Mouse (Mus musculus) NIH3T3 (cell line): ENCODE measurements at regions not wholly inside any gene's neighbourhood (a gene's known extent, or its start where the extent isn't known, plus 50 kb on each side); places are given as distances from the start of the nearest gene placed in this dataset.
A peak's percentile ranks its signal among the peaks of the same experiment; 100 is the strongest.
"Not testable (repeated sequence)": the region's sequence is repeated elsewhere in the genome, so short reads cannot be mapped to it uniquely, and the experiment has no call there.

Experiments used
- DNase-seq: peaks from one replicate; pipeline ENCODE4 v3.0.0-alpha.2; 2012; ENCODE audit warnings: low read depth

- no peak for DNase-seq
Observed at GRCm38 (mm10) chr10:117567379-117568137, 61.7 kb upstream of the Cpm start.

- no peak for DNase-seq
Observed at GRCm38 (mm10) chr10:117566648-117567378, 62.5 kb upstream of the Cpm start.

GRCm38 (mm10) chr10:117566204-117566603 is 63.1 kb upstream of the Cpm start:
- peak; percentile 14 for DNase-seq

GRCm38 (mm10) chr10:117565529-117566086 is 63.7 kb upstream of the Cpm start:
- no peak for DNase-seq

- DNase-seq, result no peak
Observed at GRCm38 (mm10) chr10:117565110-117565509, 64.2 kb upstream of the Cpm start.

GRCm38 (mm10) chr10:117564118-117565040 is 64.9 kb upstream of the Cpm start:
- no peak for DNase-seq

GRCm38 (mm10) chr10:117563429-117564117 is 65.7 kb upstream of the Cpm start:
- no peak for DNase-seq

- not testable (repeated sequence) for DNase-seq
Observed at GRCm38 (mm10) chr10:117562850-117563248, 66.5 kb upstream of the Cpm start.

- DNase-seq, result no peak
Observed at GRCm38 (mm10) chr10:117561909-117562849, 67.1 kb upstream of the Cpm start.

- DNase-seq, result no peak
Observed at GRCm38 (mm10) chr10:117561279-117561820, 68.0 kb upstream of the Cpm start.

- no peak for DNase-seq
Observed at GRCm38 (mm10) chr10:117560396-117561278, 68.7 kb upstream of the Cpm start.

GRCm38 (mm10) chr10:117559615-117560395 is 69.5 kb upstream of the Cpm start:
- DNase-seq, result no peak

GRCm38 (mm10) chr10:117558891-117559614 is 70.2 kb upstream of the Cpm start:
- DNase-seq, result no peak

- DNase-seq, result no peak
Observed at GRCm38 (mm10) chr10:117558292-117558800, 71.0 kb upstream of the Cpm start.

GRCm38 (mm10) chr10:117557666-117558065 is 71.6 kb upstream of the Cpm start:
- DNase-seq, result no peak

- no peak for DNase-seq
Observed at GRCm38 (mm10) chr10:117556851-117557542, 72.3 kb upstream of the Cpm start.
